Mouse (Mus musculus) inflammation-experienced regulatory T-cells, adult 6 months (primary cell): ENCODE measurements around the gene Lfng. TPM values are rescaled to one million over a fixed set of nuclear protein-coding genes. Genes with fewer than 3 reads are reported as not detected.
A peak's percentile ranks its signal among the peaks of the same experiment; 100 is the strongest.

Experiments used
- ATAC-seq: one replicate; pipeline ENCODE4 v1.8.0; 2017
- polyA plus RNA-seq, 3 experiments: library from polyadenylated mRNA; unstranded; fragments of 100-300 nt; shearing (Covaris generic); gene quantifications; one replicate each; pipeline ENCODE4 v1.2.1; 2017

Lfng gene
- polyA plus RNA-seq, 3 experiments from 2014 or later = 16.8 to 44.8 (median 23.1) TPM

DNA sequence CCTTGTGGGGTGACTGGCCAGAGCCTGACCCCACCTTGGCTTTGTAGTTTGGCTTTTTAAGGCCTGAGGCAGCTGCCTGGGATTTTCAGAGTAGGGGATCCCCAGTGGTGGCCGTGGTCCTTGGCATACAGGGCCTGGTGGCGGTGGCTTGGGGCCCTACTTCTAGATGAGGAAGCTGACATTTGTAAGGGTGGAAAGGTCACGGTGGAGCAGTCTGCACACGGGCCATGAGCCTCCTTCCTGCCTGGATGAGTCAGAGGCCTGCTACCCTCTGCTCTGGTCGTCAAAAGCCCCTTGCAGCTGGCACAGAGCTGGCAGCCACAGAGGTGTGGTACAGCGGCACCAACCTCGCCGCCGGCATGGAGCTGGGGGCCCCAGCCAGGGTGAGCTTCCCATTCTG lies 9.6 kb downstream of the Lfng start:
- peak; percentile 69 for ATAC-seq

DNA sequence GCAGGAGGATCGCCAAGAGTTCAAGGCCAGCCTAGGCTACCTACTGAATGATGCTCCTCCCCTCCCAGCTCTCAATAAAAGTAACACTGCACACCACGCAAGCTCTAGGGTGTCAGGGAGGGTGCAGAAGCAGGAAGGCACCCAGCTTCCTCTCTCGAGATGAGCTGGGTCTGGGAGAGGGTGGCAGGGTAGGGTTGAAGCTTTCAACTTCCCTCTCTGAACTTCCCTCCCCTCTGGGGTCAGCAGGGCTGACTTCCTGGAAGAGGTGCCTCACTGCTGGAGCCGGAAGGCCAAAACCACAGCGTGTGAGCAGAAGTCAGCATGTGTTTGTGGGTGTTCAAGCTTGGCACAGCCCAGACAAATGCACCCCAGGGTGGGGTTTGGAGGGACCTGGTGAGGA lies 10.6 kb downstream of the Lfng start:
- peak; percentile 65 for ATAC-seq

DNA sequence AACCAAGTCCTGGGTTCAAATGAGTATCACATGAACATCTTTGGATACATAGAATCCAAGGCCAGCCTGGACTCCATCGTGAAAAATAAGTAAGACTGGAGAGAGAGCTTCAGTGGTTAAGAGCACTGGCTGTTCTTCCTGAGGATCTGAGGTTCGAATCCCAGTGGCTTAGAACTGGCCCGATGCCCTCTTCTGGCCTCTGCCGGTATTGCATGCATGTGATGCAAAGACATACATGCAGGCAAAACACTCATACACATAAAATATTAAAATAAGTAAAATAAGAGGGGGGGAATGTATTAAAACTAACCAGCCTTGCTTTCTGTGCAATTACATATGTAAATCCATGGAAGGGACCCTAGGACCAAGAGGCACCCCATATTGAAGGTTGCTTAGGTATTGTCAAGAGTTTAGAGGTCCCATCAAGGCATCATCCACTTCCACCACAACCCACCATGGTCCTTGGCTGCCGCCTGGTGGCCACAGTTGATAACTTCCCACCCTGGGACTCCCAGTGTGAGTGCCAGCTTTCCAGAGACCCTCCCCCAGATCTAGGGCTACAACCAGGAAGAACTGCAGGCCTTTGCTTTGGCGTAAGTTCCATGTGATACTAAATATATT lies 12.1 kb downstream of the Lfng start:
- ATAC-seq = peak; percentile 16

DNA sequence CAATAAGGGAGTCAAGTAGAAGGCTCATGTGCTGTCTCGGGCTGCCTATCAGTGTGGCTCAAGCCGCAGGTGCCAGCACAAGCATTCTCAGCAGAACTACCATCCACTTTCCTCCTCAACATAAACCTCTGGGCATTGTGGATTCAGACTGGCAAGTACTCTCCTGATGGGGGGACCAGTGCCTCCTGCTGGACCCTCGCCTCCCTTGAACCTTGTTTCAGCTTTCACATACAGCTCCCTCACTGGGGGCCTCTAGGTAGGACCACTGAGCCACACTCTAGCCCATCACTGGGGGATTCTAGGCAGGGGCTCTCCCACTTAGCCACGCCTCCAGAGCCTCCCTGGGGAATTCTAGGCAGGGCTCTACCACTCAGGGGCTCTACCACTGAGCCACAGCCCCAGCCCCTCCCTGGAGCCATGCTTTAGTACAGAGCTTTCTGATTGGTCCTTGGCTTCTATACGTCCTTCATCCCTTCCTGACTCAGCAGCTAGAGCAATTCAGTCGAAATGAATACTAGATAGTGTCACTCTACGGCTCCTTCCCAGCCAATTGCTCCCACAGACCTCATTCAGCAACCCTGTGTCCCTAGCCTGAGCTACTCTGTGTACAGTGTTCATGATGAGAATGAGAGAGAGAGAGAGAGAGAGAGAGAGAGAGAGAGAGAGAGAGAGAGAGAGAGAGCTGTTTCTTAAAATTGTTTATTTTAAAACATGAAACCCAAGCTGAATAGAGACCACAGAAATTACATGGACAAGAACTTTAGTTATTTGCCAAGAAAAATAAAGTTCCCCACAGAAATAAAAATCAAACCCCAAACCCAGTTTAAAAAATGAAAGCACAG lies 13.0 kb downstream of the Lfng start:
- no peak for ATAC-seq

DNA sequence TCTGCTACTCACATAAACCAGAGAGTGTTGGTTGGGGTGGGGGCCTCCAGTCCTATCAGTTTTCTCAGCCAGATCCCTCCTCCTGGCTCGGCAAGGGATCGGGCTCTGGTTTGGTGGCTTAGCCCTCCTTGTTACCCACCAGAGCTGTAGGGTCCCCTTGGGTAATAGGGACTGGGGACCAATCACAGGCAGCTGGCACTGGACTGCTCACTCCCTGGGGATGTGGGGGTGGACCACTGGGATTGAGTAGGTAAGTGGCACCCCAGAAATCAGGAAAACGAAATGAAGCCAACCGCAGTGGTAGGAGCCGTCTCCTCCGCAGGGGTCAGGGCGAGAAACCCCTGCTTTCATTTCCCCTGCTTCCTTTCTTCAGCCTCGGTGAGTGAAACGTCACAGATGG lies 14.0 kb downstream of the Lfng start:
- ATAC-seq = no peak

DNA sequence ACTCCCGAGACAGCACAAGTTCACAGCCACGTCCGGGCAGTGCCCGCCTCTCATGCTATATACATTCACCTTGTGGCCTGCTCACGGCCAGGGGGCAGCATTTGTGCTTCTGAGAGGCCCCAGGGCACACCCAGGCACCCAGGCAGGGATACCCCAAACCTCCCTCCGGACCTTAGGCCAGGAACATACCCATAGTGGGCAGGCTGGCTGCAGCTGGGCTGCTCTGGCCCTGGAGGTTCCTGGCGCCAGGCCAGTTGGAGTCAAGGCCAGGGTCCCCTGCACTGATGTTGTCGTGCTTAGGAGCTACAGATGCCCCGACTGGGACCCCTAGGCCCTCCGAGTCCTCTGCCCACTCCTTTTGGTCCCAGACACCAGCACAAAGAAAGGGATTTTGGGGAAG lies 14.4 kb downstream of the Lfng start:
- ATAC-seq = no peak

DNA sequence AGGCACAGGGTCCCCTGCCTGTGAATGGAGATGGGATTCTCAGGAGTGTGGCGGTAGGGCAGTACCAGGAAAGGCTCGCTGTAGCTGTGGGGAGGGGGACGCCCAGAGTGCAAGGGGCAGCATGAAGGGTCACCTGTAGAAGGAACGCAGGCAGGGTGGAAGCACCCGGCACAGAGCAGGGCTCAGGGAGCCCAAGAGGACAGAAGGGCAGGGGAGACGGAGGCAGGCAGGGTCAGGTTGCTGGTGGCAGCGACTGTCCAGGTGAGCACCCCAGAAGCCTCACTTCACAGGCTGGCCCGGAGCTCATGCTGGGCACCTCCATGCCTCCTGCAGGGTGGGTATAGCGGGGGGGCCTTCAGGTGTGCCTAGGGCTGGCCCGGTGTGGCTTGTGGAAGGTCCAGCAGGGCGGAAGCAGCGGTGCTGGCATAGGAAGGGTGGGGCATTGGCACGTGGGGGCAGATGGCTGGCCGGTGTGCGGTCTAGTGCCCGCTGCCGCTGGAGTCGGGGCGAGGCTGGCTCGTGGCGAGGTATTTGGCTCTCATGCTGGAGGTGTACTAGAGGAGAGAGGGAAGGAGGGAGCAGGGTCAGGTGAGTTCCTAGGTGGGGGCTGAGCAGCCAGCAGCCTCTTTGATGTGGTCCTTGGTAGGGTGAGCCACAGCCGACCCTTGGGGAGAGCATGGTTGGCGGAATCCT lies 16.0 kb downstream of the Lfng start:
- no peak for ATAC-seq

DNA sequence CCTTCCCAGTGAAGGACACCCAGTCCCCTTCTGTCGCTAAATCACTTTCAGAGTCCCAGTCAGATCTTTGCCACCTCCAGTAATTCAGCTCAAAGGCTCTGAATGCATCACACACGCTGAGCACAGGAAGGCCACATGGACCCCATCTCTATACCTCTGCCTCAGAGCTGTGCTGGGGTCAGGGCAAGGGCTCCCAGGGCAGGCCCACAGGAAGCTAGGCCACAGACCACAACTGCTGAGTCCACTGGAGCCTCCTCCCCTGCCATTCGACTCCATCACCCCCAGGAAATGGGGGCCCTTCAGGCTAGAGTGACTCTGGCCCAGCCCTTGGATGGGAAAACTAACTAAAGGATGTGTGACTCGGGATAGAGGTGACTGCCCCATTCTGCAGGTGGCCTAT lies 16.7 kb downstream of the Lfng start:
- no peak for ATAC-seq

DNA sequence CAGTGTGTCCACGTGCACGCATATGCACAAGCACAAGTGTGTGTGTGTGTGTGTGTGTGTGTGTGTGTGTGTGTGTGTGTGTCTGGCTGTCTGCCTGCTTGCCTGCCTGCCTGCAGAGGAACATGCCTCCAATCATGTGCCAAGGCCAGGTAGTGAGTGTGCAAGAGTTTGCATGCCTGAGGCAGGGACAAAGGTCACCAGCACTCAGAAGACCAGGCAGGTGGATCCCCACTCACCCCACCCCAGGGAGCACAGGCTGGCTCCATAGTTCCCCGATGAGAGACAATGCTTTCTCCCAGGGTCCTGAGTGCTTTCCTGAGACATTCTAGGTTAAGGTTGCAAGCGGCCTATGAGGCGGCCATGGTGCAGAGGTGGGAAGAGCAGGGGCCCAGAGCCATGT lies 17.1 kb downstream of the Lfng start:
- no peak for ATAC-seq

DNA sequence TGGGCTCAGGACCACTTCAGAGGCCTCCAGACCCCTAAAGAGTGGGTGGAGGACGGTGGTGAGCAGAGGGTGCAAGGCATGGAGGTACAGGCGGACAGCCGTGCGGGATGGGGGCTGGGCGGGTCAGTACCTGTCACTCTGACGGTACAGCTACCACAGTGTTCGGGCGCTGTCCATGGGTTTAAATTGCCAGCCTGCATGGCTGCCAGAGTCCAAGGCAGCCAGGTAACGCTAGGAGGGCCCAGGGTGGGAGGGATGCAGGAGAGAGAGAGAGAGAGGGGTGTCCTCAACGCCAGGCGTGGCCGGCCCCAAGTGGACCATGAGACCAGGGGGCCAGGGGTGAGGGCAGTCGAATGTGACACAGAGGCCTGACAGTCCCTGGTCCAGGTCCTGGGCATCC lies 17.8 kb downstream of the Lfng start:
- ATAC-seq = no peak

DNA sequence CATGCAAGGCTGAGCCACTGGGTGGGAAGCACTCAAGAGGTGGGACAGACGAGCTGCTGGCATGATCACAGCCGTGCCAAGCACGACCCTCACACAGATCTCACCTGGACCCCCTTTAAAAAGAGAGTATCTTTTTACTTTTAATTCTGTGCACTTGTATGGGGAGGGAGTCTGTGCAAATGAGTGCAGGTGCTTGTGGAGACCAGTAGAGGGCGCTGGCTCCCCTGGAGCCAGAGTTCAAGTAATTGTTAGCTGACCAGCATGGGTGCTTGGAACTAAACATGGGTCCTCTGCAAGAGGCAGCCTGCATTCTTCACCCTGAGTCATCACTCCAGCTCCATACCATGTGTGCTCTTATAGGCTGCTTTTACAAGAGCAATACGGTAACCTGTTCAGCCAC lies 20.5 kb downstream of the Lfng start:
- ATAC-seq = no peak

DNA sequence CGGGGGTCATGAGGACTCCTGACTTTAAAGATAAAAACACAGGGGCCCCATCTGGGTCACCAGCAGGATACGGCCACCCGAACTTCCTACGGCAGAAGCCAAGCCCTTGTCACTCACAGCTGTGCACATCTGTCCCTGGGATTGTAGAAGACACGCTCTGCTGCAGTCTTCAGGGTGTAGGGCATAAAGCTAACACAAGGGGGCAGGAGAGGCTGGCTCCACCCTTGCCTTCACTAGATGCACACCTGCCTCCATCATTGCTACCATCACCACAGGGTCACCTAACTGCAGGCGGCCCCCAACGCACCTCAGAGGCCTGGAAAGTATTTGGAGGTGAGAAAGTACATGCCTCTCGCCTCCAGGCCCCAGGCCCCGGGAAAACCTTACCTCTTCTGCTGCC lies 21.9 kb downstream of the Lfng start:
- no peak for ATAC-seq

DNA sequence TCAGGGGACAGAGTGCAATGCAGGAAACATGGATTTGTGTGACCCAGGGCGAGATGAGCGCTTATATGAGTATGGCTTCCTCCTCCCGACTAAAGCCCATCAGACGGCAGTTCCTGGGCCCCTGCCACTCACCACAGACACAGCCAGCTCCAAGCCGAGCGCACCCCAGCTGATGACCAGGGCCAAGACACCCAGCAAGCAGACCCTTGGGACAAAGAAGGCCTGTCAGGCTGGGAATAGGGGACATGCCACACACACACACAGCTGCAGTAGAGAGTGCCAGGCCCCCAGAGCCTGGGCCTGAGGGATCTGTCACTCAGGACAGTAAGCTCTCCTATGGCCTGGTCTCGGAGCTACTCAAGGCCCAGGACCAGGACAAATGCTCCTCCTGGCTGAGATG lies 26.3 kb downstream of the Lfng start:
- ATAC-seq = no peak

DNA sequence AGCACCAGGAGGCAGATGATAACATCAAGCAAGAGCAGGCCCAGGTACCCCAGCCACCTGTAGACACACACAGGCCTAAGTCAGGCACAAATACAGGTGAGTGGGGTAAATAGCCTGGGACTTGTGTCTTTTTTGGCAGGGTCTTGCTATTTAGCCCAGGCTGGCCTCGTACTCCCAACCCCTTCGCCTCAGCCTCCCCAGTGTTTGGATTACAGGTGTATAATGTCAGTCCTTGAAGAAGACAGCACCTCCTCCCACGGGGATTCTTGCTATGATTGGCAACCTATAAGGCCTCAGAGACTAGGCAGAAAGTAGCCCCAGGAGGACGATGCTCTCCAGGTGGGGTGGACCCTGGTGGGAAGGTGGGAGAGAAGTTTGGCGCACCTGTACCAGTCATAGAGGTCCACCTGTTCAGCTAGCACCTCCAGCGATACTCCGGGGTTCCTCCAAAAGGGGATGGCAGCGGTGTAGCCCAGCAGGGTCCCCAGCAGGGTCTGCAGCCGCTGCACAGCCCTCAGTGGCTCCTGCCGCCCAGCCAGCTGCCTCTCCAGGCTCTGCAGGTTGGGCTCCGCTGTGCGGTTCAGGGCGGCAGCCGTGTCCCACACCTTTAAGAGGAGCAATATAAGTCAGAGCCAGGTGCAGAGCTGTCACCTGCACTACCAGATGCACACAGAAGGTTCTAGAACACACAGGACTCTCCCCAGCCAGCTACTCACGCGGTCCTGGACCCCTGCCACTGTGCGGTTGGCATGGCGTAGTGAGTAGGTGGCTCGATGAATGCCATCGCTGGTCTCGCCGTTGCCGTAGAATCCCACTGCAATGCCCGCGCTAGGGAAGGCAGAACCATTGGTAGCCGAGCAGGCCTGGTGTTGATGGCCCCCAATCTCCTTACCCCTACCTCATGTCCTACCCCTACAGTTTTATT lies 27.9 kb downstream of the Lfng start:
- ATAC-seq = no peak

DNA sequence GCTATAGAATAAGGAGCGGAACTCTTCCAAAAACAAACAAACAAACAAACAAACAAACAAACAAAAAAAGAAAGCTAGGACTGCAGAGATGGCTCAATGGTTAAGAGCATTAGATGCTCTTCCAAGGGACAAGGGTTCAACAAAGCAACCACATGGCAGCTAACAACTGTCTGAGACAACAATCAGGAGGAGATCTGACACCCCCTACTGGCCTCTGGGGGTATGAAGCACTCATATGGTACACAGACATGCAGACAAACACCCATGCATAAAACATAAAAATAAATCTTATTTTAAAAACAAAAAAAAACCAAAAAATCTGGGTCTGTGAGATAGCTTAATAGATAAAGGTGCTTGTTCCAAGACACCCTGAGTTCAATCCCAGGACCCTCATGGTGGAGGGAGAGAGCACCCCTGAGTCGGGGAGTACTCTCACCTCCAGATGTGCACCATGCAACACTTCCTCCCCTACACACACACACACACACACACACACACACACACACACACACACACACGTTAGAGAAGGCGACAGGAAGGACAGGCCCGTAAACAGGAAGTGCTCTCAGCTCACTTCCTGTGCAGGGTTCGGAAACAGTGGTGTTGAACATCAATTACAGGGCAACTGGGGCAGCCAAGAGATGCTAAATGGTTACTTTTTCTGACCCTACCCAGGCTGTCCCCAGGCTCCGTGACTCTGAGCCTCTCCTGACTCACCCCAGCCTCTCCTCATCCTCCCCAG lies 29.4 kb downstream of the Lfng start:
- peak; percentile 75 for ATAC-seq

DNA sequence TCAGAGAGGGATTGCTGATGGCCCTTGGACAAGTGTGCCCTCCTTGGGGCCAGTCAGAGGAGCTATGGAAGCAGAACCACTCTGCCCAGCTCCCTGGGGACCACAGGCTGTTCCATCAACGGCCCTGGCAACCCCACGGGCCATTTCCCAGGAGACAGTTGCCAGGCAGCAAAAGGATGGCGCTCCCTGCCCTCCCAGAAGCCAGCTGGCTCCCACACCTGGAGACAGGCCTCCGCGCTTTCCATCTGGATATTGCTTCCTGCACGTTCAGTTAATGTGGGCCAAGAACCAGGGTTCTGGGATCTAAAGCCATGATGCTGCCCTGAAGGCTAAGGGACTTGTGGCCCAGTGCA lies 29.9 kb downstream of the Lfng start:
- peak; percentile 4 for ATAC-seq

DNA sequence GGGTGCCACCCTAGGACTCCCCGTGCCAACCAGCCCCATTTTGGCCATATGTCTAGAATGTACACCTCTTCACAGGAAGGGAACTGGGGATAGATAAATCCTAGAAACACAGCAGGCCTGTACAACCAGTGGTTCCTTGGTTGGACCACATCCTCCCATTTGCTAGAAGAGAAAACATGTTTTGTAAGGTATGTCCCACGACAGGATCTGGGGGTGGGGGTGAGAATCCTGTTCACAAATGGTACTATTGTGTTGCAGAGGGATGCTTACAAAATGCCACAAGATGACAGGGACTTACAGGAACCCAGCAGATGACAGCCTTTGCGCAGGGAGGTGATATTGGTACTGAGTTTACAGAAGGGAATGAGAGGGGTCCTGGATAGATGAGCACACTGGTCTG lies 30.9 kb downstream of the Lfng start:
- peak; percentile 66 for ATAC-seq

DNA sequence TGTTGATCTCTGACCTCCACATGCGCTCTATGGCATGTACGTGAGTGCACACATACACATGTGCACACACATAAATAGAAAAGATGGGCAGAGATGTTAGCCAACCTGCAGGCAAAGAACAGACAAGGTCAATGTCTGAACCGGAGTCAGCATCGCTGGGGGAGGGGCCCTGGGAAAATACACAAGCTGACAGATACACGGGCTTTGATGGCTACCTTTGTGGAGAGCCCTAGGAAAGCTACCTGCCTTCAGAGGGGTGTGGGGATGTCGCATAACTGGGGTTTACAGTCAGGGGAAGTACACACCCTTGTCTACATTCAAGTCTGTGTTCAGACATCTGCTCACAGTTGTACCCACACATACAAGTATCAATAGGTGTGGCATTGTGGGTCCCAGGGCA lies 31.4 kb downstream of the Lfng start:
- no peak for ATAC-seq

DNA sequence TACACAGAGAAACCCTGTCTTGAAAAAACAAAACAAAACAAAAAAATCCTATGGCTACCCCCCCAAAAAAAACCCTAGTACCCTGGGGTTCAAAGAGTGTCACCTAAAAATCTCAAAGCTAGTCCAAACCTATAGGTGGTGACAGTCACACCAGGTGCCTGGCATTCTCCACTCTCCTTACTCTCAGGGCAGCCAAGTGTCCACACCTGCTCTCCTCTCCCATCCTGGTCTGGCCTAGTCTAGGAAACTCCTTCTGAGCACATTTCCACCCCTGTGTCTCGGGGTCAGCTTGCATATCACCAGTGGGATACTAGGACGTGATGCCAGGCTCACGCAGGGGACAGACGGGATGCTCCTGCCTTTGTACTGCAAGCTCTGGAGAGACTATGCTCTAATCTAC lies 32.2 kb downstream of the Lfng start:
- no peak for ATAC-seq

DNA sequence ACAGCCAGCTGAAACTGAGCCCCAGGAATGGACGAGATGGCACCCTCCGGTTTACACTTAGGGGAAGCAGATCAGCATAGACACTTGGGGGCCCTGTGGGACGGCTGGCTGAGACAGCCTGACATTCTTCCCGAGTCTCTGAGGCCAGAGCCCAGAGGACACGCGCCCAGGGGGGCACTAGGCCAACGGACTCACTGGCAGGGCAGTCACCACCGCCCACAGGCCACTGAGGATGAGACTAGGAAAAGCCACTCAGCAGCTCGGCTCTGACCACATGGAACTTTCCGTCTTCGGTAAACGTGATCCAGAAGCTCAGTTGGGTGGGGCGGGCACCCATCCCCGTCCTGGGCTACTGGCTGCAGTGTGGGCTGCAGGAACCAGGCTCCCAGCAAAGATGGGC lies 32.8 kb downstream of the Lfng start:
- ATAC-seq = no peak

DNA sequence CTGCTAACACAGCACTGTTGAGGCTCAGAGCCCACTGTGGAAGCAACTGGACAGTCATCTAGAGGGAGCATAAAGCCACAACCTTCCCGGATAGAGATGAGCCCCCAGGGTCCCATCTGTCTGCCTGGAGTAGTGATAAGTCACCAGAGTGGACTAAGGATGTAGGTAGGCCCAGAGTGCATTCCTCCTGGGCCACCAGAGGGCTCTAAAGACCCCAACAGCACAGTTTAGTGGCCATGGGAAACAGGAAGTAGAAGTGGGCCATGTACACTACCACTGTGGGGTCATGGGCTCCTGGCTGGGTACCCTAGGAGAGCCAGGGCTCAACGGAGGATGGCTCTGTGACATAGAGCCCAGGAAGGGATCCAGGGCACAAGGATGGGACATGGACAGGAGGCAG lies 33.7 kb downstream of the Lfng start:
- ATAC-seq = no peak

DNA sequence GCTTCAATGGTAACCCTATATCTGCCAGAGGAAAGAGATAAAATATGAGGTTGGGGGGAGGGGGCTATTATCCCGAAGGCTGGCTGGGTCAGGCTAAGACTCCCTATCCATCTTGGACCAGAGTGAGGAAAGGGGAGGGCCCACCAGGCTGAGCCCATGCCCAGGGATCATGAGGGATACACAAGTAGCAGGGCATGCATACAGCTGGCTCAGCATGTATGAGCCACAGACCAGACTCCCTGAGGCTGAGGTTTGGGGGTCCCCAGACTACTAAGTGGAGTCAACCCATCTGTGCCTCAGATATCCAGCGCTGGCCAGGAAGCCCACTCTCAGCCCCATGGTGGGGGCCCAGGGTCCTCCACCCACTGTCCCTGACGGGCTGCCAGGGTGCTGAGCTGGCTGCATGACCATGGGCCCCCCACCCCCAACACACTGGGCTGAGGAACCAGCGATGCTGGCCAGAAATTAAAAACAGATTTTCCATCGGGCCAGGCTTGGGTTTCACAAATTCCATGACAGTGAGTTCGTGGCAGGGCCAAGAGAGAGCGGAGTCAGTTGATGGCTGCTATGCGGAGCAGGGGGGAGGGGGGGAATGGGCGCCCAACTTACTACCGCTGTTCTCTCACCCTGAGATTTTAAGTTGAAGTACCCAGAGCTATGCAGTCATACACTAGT lies 34.3 kb downstream of the Lfng start:
- no peak for ATAC-seq
